Mouse (Mus musculus): ENCODE data around the gene Rin1. TPM values are rescaled to one million over a fixed set of nuclear protein-coding genes. Genes with fewer than 3 reads are reported as not detected.

Gene Rin1
- polyA plus RNA-seq, 1 experiment from 2014 or later: 2.1 TPM

Other genes with a start within 250 kb of the Rin1 start
- gene Gm21992, start 238.9 kb upstream of the Rin1 start, polyA plus RNA-seq (2015; fragmentation: Nextera tagmentation; extraction: Ambion mirVana): 30.9 and 33.4 TPM in 2 replicates
- gene Rbm14, start 238.8 kb upstream of the Rin1 start, polyA plus RNA-seq (2015; fragmentation: Nextera tagmentation; extraction: Ambion mirVana): 74.8 and 82.3 TPM in 2 replicates
- 37.9 and 40.2 TPM in 2 replicates for gene Ccs, start 211.1 kb upstream of the Rin1 start, polyA plus RNA-seq (2015; fragmentation: Nextera tagmentation; extraction: Ambion mirVana)
- 0.30 and 0.36 TPM in 2 replicates for gene Ccdc87, start 211.1 kb upstream of the Rin1 start, polyA plus RNA-seq (2015; fragmentation: Nextera tagmentation; extraction: Ambion mirVana)
- 59.0 and 67.5 TPM in 2 replicates for gene Ctsf, start 195.4 kb upstream of the Rin1 start, polyA plus RNA-seq (2015; fragmentation: Nextera tagmentation; extraction: Ambion mirVana)
- 1.2 and 1.4 TPM in 2 replicates for gene Actn3, start 172.6 kb upstream of the Rin1 start, polyA plus RNA-seq (2015; fragmentation: Nextera tagmentation; extraction: Ambion mirVana)
- 22.7 and 24.1 TPM in 2 replicates for gene Zdhhc24, start 171.8 kb upstream of the Rin1 start, polyA plus RNA-seq (2015; fragmentation: Nextera tagmentation; extraction: Ambion mirVana)
- gene Bbs1, start 143.9 kb upstream of the Rin1 start, polyA plus RNA-seq (2015; fragmentation: Nextera tagmentation; extraction: Ambion mirVana): 12.6 and 12.8 TPM in 2 replicates
- gene Dpp3, start 122.2 kb upstream of the Rin1 start, polyA plus RNA-seq (2015; fragmentation: Nextera tagmentation; extraction: Ambion mirVana): 143 TPM in 2 replicates
- 8.8 and 10.8 TPM in 2 replicates for gene Peli3, start 107.4 kb upstream of the Rin1 start, polyA plus RNA-seq (2015; fragmentation: Nextera tagmentation; extraction: Ambion mirVana)
- 111 and 113 TPM in 2 replicates for gene Mrpl11, start 88.3 kb upstream of the Rin1 start, polyA plus RNA-seq (2015; fragmentation: Nextera tagmentation; extraction: Ambion mirVana)
- 0.31 and 0.32 TPM in 2 replicates for gene Npas4, start 60.2 kb upstream of the Rin1 start, polyA plus RNA-seq (2015; fragmentation: Nextera tagmentation; extraction: Ambion mirVana)
- gene Slc29a2, start 26.6 kb upstream of the Rin1 start, polyA plus RNA-seq (2015; fragmentation: Nextera tagmentation; extraction: Ambion mirVana): 7.8 TPM in 2 replicates
- 52.9 and 54.3 TPM in 2 replicates for gene B4gat1, start 11.7 kb upstream of the Rin1 start, polyA plus RNA-seq (2015; fragmentation: Nextera tagmentation; extraction: Ambion mirVana)
- gene AC124502.3, start 11.6 kb upstream of the Rin1 start, polyA plus RNA-seq (2015; fragmentation: Nextera tagmentation; extraction: Ambion mirVana): 3.9 and 4.3 TPM in 2 replicates
- gene Brms1, start 9.1 kb upstream of the Rin1 start, polyA plus RNA-seq (2015; fragmentation: Nextera tagmentation; extraction: Ambion mirVana): 52.6 and 58.9 TPM in 2 replicates
- gene Cd248, start 17.6 kb downstream of the Rin1 start, polyA plus RNA-seq (2015; fragmentation: Nextera tagmentation; extraction: Ambion mirVana): 11.0 and 15.2 TPM in 2 replicates
- gene Tmem151a, start 35.0 kb downstream of the Rin1 start, polyA plus RNA-seq (2015; fragmentation: Nextera tagmentation; extraction: Ambion mirVana): 3.7 and 4.4 TPM in 2 replicates
- gene Yif1a, start 38.1 kb downstream of the Rin1 start, polyA plus RNA-seq (2015; fragmentation: Nextera tagmentation; extraction: Ambion mirVana): 57.1 and 59.0 TPM in 2 replicates
- gene Cnih2, start 48.0 kb downstream of the Rin1 start, polyA plus RNA-seq (2015; fragmentation: Nextera tagmentation; extraction: Ambion mirVana): 321 and 357 TPM in 2 replicates
- gene Rab1b, start 56.6 kb downstream of the Rin1 start, polyA plus RNA-seq (2015; fragmentation: Nextera tagmentation; extraction: Ambion mirVana): 238 and 242 TPM in 2 replicates
- 63.1 and 69.0 TPM in 2 replicates for gene Klc2, start 68.1 kb downstream of the Rin1 start, polyA plus RNA-seq (2015; fragmentation: Nextera tagmentation; extraction: Ambion mirVana)
- 31.5 and 32.0 TPM in 2 replicates for gene Pacs1, start 222.6 kb downstream of the Rin1 start, polyA plus RNA-seq (2015; fragmentation: Nextera tagmentation; extraction: Ambion mirVana)
- 399 and 419 TPM in 2 replicates for gene Sf3b2, start 245.0 kb downstream of the Rin1 start, polyA plus RNA-seq (2015; fragmentation: Nextera tagmentation; extraction: Ambion mirVana)
- gene Gal3st3, start 247.8 kb downstream of the Rin1 start, polyA plus RNA-seq (2015; fragmentation: Nextera tagmentation; extraction: Ambion mirVana): 29.3 and 33.6 TPM in 2 replicates

Measured in midbrain, embryonic 13.5 days (tissue).